Mouse (Mus musculus) B cell, adult (primary cell): Measurements from ENCODE around the gene Smarcb1. TPM values are rescaled to one million over a fixed set of nuclear protein-coding genes. Genes with fewer than 3 reads are reported as not detected.

Experiments
- total RNA-seq: library from RNA; stranded (reverse); gene quantifications from 4 replicates; pipeline ENCODE4 v1.2.4, GENCODE M21; 2023; ENCODE audit not compliant: inconsistent age

Smarcb1 gene
- 75.2 to 82.6 TPM (median 81.7 TPM) in 4 replicates for total RNA-seq

GRCm38 (mm10) chr10:75921026-75921725 is at the start of gene Smarcb1:
Smarcb1 (minus strand) TSS chr10:75921617.

DNA sequence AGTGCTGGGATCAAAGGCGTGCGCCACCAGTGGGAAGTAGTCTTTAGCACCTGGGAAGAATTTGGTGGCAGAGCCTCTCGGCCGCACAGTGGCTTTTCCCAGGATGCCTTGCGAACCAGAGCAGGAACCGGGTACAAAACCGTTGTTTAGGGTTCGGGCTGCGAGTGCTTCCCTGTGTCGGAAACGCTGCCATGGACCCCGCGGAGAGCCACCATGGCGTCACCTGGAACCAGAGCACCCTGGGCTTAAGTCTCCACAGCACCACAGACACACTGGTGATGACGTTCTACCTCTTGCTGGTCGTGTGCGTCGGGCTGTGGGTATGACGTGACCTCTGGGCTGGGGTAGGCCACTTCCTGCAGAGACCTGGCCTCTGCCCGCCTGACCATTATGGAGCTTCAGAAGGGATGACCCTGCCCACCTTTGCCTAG is 33.0 kb upstream of the Smarcb1 start, which contains the start of gene Gm5134:
Gene Gm5134, plus strand, starts transcription at position 134 of the 431 bp plus-strand sequence.

GRCm38 (mm10) chr10:75942736-75943477 is 21.5 kb upstream of the Smarcb1 start, which contains the start of gene Vpreb3:
Vpreb3 (plus strand) TSS chr10:75943057.

GRCm38 (mm10) chr10:75940520-75940919 is 19.1 kb upstream of the Smarcb1 start, which contains the start of gene Gm867:
Gm867 (minus strand) TSS chr10:75940672.

DNA sequence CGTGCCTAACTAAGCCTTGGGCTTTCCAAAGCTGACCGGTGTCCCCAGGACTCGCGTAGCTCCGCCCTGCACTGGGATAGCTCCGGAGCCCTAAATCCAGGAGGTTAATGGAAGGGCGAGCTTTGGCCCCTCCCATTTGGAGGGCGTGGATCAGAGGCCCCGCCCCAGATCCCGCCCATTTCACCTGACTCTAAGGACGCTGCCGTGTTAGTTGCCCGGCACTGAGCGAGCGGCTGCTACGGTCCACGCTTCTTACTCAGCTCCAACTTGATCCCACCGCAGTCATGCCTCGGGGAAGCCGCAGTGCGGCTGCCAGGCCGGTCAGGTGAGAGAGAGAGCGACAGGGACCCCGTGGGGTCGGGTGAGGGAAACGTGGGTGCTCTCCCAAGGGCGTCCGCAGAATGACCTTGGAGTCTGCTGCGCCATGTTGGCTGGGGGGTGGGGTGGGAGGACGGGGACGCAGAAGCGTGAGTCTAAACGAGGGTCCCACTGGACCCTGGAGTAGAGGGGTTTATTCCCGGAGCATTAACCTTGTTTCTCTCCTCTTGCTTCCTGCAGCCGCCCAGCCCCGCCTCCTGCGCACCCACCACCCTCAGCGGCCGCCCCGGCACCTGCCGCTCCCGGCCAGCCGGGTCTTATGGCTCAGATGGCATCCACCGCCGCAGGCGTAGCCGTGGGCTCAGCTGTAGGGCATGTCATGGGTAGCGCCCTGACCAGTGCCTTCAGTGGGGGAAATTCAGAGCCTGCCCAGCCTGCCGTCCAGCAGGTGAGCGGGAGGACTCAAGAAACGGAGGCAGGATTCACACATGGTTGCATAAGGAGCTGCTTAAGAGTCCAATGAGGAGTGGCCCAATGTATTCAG is 14.5 kb upstream of the Smarcb1 start, which contains the start of gene Mmp11:
Gene Mmp11, minus strand, starts transcription at position 817 of the 862 bp plus-strand sequence.

GRCm38 (mm10) chr10:75932891-75933290 is 11.5 kb upstream of the Smarcb1 start, which contains the start of gene Chchd10:
Chchd10 (plus strand) TSS chr10:75933130.

GRCm38 (mm10) chr10:75893089-75893750 is 28.2 kb downstream of the Smarcb1 start, which contains the start of gene Derl3:
Derl3 (plus strand) TSS chr10:75893413.

GRCm38 (mm10) chr10:75859786-75860470 is 61.5 kb downstream of the Smarcb1 start, which contains the start of gene Mif:
Mif (minus strand) TSS chr10:75860240.

Other genes with a start within 250 kb of the Smarcb1 start
- gene Cabin1, start 157.3 kb downstream of the Smarcb1 start, total RNA-seq = 85.4 to 99.8 TPM (median 93.3 TPM) in 4 replicates
- 27.4 to 36.0 TPM (median 31.1 TPM) in 4 replicates for gene Ddt, start 148.2 kb downstream of the Smarcb1 start, total RNA-seq
- not detected in 4 replicates for gene Gm20441, start 140.7 kb downstream of the Smarcb1 start, total RNA-seq
- 6.7 to 10.3 TPM (median 8.6 TPM) in 4 replicates for gene Gstt3, start 140.2 kb downstream of the Smarcb1 start, total RNA-seq
- gene Gstt1, start 123.0 kb downstream of the Smarcb1 start, total RNA-seq = not detected in 4 replicates
- gene Gstt4, start 99.1 kb downstream of the Smarcb1 start, total RNA-seq = not detected in 4 replicates
- gene Gstt2, start 84.2 kb downstream of the Smarcb1 start, total RNA-seq = 30.2 to 44.1 TPM (median 38.2 TPM) in 4 replicates
- 226 to 261 TPM (median 242 TPM) in 4 replicates for gene Mif, start 61.4 kb downstream of the Smarcb1 start, total RNA-seq
- gene Derl3, start 28.2 kb downstream of the Smarcb1 start, total RNA-seq = 14.4 to 19.2 TPM (median 14.8 TPM) in 4 replicates
- gene Chchd10, start 11.5 kb upstream of the Smarcb1 start, total RNA-seq = 144 to 159 TPM (median 149 TPM) in 4 replicates
- 2.2 to 5.1 TPM (median 3.2 TPM) in 4 replicates for gene Mmp11, start 14.9 kb upstream of the Smarcb1 start, total RNA-seq
- not detected in 4 replicates for gene Gm867, start 19.1 kb upstream of the Smarcb1 start, total RNA-seq
- 106 to 145 TPM (median 134 TPM) in 4 replicates for gene Vpreb3, start 21.4 kb upstream of the Smarcb1 start, total RNA-seq
- 1.3 to 2.0 TPM (median 1.6 TPM) in 4 replicates for gene Gm5134, start 32.9 kb upstream of the Smarcb1 start, total RNA-seq
- 10.6 to 16.2 TPM (median 12.9 TPM) in 4 replicates for gene Zfp280b, start 111.0 kb upstream of the Smarcb1 start, total RNA-seq
- gene Slc5a4b, start 189.3 kb upstream of the Smarcb1 start, total RNA-seq = 0.21 TPM in 1 of 4 replicates, not detected in the others
- gene Slc5a4a, start 225.8 kb upstream of the Smarcb1 start, total RNA-seq = not detected in 4 replicates